Mouse (Mus musculus) heart, postnatal 10 days (tissue): ENCODE results near the gene Olfr169. TPM values are rescaled to one million over a fixed set of nuclear protein-coding genes. Genes with fewer than 3 reads are reported as not detected.
"Not testable (repeated sequence)": the region's sequence is repeated elsewhere in the genome, so short reads cannot be mapped to it uniquely, and the experiment has no call there.

Experiments used
- DNase-seq, 2 experiments: peaks; one replicate each; pipeline ENCODE4 v3.0.0; 2021
- intact Hi-C: fragments of 180-260 bp; cut with DNase I; formaldehyde crosslinking; loops from one replicate; pipeline ENCODE4 v1.15.1; 2025
- total RNA-seq, 2 experiments: library from RNA; stranded (reverse); gene quantifications; 2 replicates each; pipeline ENCODE4 v1.2.3; 2021

Olfr169 gene
- total RNA-seq: not detected

- DNase-seq: not testable (repeated sequence)
Observed at GRCm38 (mm10) chr16:19571709-19572108, at the start of gene Olfr169. Olfr169 (minus strand) TSS chr16:19571809.

GRCm38 (mm10) chr16:19611782-19612181 is 40.2 kb upstream of the Olfr169 start, which contains the start of gene Olfr170:
Olfr170 (minus strand) TSS chr16:19611882.
- DNase-seq, intact Hi-C loops: not testable (repeated sequence)

More at GRCm38 (mm10) chr16:19571709-19572108, at the start of gene Olfr169:
- intact Hi-C loops: not testable (repeated sequence)

- intact Hi-C loops: loop anchor here (2.0 kb wide), 1 partner anchor 16 kb away; no protein-coding TSS in a partner anchor
- DNase-seq: no peak
Observed at GRCm38 (mm10) chr16:19603166-19603565, 31.6 kb upstream of the Olfr169 start.

- DNase-seq, intact Hi-C loops: not testable (repeated sequence)
Observed at GRCm38 (mm10) chr16:19553429-19553828, 18.2 kb downstream of the Olfr169 start.

- intact Hi-C loops, DNase-seq: not testable (repeated sequence)
Observed at GRCm38 (mm10) chr16:19552246-19552645, 19.4 kb downstream of the Olfr169 start.

GRCm38 (mm10) chr16:19535455-19535854 is 36.2 kb downstream of the Olfr169 start, which contains the start of gene Olfr168:
Olfr168 (minus strand) TSS chr16:19535555.
- intact Hi-C loops: no loop called here
- DNase-seq: no peak

GRCm38 (mm10) chr16:19522166-19522565 is 49.4 kb downstream of the Olfr169 start, which contains the start of gene Olfr167:
Olfr167 (minus strand) TSS chr16:19522266.
- DNase-seq: no peak
- intact Hi-C loops: no loop called here

Other genes with a start within 250 kb of the Olfr169 start
- gene Olfr165, start 148.7 kb downstream of the Olfr169 start, total RNA-seq: not detected
- gene Olfr166, start 88.1 kb downstream of the Olfr169 start, total RNA-seq: not detected
- not detected for gene Olfr167, start 49.5 kb downstream of the Olfr169 start, total RNA-seq
- gene Olfr168, start 36.3 kb downstream of the Olfr169 start, total RNA-seq: not detected
- gene Olfr170, start 40.1 kb upstream of the Olfr169 start, total RNA-seq: not detected
- not detected for gene Olfr171, start 58.1 kb upstream of the Olfr169 start, total RNA-seq
- gene Lamp3, start 134.6 kb upstream of the Olfr169 start, total RNA-seq: under 1 TPM in 1 of 2 experiments, not detected in 1; 0.07 TPM
- 1 to 10 TPM; 3.6 to 4.0 TPM for gene B3gnt5, start 188.4 kb upstream of the Olfr169 start, total RNA-seq